Mouse (Mus musculus): Measurements from ENCODE around the gene Mpped2.

The Mpped2 gene

GRCm38 (mm10) chr2:106856361-106856961, 163.4 kb downstream of the Mpped2 start:
- DNase-seq (ENCODE audit: low spot score) = peak; percentile 79

- no peak for DNase-seq (ENCODE audit: low spot score)
These were observed 164.2 kb downstream of the Mpped2 start for GRCm38 (mm10) chr2:106857258-106857657.

- no peak for DNase-seq (ENCODE audit: low spot score)
These were observed 164.6 kb downstream of the Mpped2 start for GRCm38 (mm10) chr2:106857711-106858110.

- no peak for DNase-seq (ENCODE audit: low spot score)
These were observed 168.0 kb downstream of the Mpped2 start for GRCm38 (mm10) chr2:106860856-106861679.

GRCm38 (mm10) chr2:106863050-106863653, 170.1 kb downstream of the Mpped2 start:
- no peak for DNase-seq (ENCODE audit: low spot score)

- no peak for DNase-seq (ENCODE audit: low spot score)
These were observed 172.2 kb downstream of the Mpped2 start for GRCm38 (mm10) chr2:106865148-106865786.

- DNase-seq (ENCODE audit: low spot score) = no peak
These were observed 173.2 kb downstream of the Mpped2 start for GRCm38 (mm10) chr2:106866303-106866702.

- no peak for DNase-seq (ENCODE audit: low spot score)
These were observed 177.8 kb downstream of the Mpped2 start for GRCm38 (mm10) chr2:106870886-106871285.

GRCm38 (mm10) chr2:106873166-106873565, 180.1 kb downstream of the Mpped2 start:
- DNase-seq (ENCODE audit: low spot score) = no peak

- peak; percentile 55 for DNase-seq (ENCODE audit: low spot score)
These were observed 190.3 kb downstream of the Mpped2 start for GRCm38 (mm10) chr2:106883390-106883789.

GRCm38 (mm10) chr2:106888174-106888573, 195.1 kb downstream of the Mpped2 start:
- no peak for DNase-seq (ENCODE audit: low spot score)

- peak; percentile 61 for DNase-seq (ENCODE audit: low spot score)
These were observed 196.4 kb downstream of the Mpped2 start for GRCm38 (mm10) chr2:106889297-106890000.

GRCm38 (mm10) chr2:106893376-106893775, 200.3 kb downstream of the Mpped2 start:
- DNase-seq (ENCODE audit: low spot score) = peak; percentile 62

- no peak for DNase-seq (ENCODE audit: low spot score)
These were observed 202.4 kb downstream of the Mpped2 start for GRCm38 (mm10) chr2:106895326-106896023.

- DNase-seq (ENCODE audit: low spot score) = no peak
These were observed 202.9 kb downstream of the Mpped2 start for GRCm38 (mm10) chr2:106896024-106896384.

- peak; percentile 39 for DNase-seq (ENCODE audit: low spot score)
These were observed 218.9 kb downstream of the Mpped2 start for GRCm38 (mm10) chr2:106911951-106912480.

All from embryo, embryonic 10.5 days (tissue).